Mouse (Mus musculus): Measurements from ENCODE around the gene Chst10. TPM values are rescaled to one million over a fixed set of nuclear protein-coding genes. Genes with fewer than 3 reads are reported as not detected.
A peak's percentile ranks its signal among the peaks of the same experiment; 100 is the strongest.

Chst10 gene
- total and polyA plus RNA-seq, 3 experiments, result 0.31 to 0.43 TPM; not detected in 1

DNA sequence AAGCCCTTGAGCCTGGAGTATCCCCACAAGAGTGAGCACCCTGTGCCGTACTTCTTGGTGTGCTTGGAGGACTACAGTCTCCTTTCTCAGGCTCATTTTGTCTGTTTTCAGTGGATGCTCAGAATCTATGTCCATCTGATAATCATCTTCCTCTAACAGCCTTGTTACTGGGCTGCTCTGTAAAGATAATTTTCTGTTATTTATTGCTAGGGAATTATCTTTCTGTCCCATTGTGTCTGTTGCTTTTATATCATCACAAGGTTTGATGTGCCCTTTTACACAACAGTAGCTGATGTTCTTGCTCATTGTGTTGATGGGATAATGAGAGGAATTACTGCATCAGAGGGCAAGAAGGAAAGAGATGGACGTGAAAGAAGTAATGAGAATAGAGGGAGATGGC lies 45.7 kb downstream of the Chst10 start:
- Histone ChIP-seq H3K27ac (ENCODE audit: control insufficient read depth, low read depth, low read length) (peak overlapping the region; percentile 82), H3K79me2 (ENCODE audit: control insufficient read depth, insufficient read depth, low read length, poor library complexity) (no peaks in the 10 kb centered on the region), H3K9me3 (replicated peaks; ENCODE audit: insufficient read depth, low read length) (no peaks in the 10 kb centered on the region), H3K4me3 (ENCODE audit: control insufficient read depth in 1 of 2, insufficient read depth in 1 of 2, low read depth in 2 of 2, low read length in 2 of 2) (0 out of 4 replicates have a peak overlapping the region, but pooled peaks of 1 of the 2 experiments have one; percentile 2), H3K4me1 (ENCODE audit: control insufficient read depth in 1 of 2, insufficient read depth in 2 of 2, low read length in 2 of 2) (peaks cover 26 to 39% of the 10 kb centered on the region in 2 experiments), H3K36me3 (ENCODE audit: control insufficient read depth in 1 of 2, insufficient read depth in 2 of 2, low read length in 2 of 2) (peaks cover 0 to 36% of the 10 kb centered on the region in 2 experiments; a peak in 2 of 4 replicates), H3K27me3 (ENCODE audit: control insufficient read depth in 1 of 2, insufficient read depth in 2 of 2, low read length in 2 of 2) (no peaks in the 10 kb centered on the region), H3K9ac (ENCODE audit: control insufficient read depth, low read depth, low read length, poor library complexity, severe bottlenecking) (no peak overlapping the region)
- peak; percentile 42 for DNase-seq (ENCODE audit: low read depth, low spot score)
- TF ChIP-seq MAZ (IDR thresholded peaks at IDR 0.05; ENCODE audit: low read depth, low read length) (no peak), CHD1 (IDR thresholded peaks at IDR 0.05; ENCODE audit: low read depth, low read length) (0 out of 2 replicates have a peak, but pooled peaks have one; percentile 40), KAT2A (conservative IDR thresholded peaks at IDR 0.05; ENCODE audit: low read depth, low read length) (no peak), ZNF384 (IDR thresholded peaks at IDR 0.05; ENCODE audit: low read depth, low read length) (no peak), SIN3A (IDR thresholded peaks at IDR 0.05; ENCODE audit: low read length) (peak; percentile 74), MAFK (IDR thresholded peaks at IDR 0.05; ENCODE audit: borderline replicate concordance, low read depth, low read length) (no peak), TAL1 (IDR thresholded peaks at IDR 0.05; ENCODE audit: low read length) (peak; percentile 39), POLR2A (IDR thresholded peaks at IDR 0.05; ENCODE audit: control insufficient read depth in 1 of 2, insufficient read depth in 1 of 2, low read depth in 1 of 2, low read length in 2 of 2, poor library complexity in 1 of 2) (no peak), E2F4 (IDR thresholded peaks at IDR 0.05; ENCODE audit: borderline replicate concordance, low read depth, low read length) (no peak), ZKSCAN1 (IDR thresholded peaks at IDR 0.05; ENCODE audit: low read depth, low read length) (no peak), MAX (IDR thresholded peaks at IDR 0.05; ENCODE audit: low read length) (no peak), RCOR1 (IDR thresholded peaks at IDR 0.05; ENCODE audit: low read depth, low read length) (peak; percentile 60), TBP (IDR thresholded peaks at IDR 0.05; ENCODE audit: low read depth, low read length) (no peak), CTCF (IDR thresholded peaks at IDR 0.05 in 2 of 3, conservative IDR thresholded peaks at IDR 0.05 in 1 of 3; ENCODE audit: control insufficient read depth in 1 of 3, insufficient read depth in 1 of 3, low read depth in 2 of 3, low read length in 3 of 3, poor library complexity in 1 of 3, severe bottlenecking in 1 of 3) (no peak), MYB (IDR thresholded peaks at IDR 0.05; ENCODE audit: low read depth, low read length) (peak; percentile 75), TCF12 (IDR thresholded peaks at IDR 0.05; ENCODE audit: low read depth, low read length) (peak; percentile 94), JUND (IDR thresholded peaks at IDR 0.05; ENCODE audit: low read depth, low read length) (no peak), MEF2A (IDR thresholded peaks at IDR 0.05; ENCODE audit: extremely low read depth, insufficient replicate concordance, low read depth, low read length, poor library complexity, severe bottlenecking) (no peak), SMC3 (IDR thresholded peaks at IDR 0.05; ENCODE audit: low read depth, low read length) (no peak), ZMIZ1 (IDR thresholded peaks at IDR 0.05; ENCODE audit: low read depth, low read length) (no peak), USF2 (IDR thresholded peaks at IDR 0.05; ENCODE audit: borderline replicate concordance in 1 of 2, insufficient read depth in 1 of 2, low read depth in 1 of 2, low read length in 2 of 2) (no peak), MXI1 (IDR thresholded peaks at IDR 0.05; ENCODE audit: low read depth, low read length) (no peak), EP300 (IDR thresholded peaks at IDR 0.05; ENCODE audit: low read depth in 1 of 2, low read length in 2 of 2) (peak; percentile 88 to 97), POLR2AphosphoS5 (IDR thresholded peaks at IDR 0.05; ENCODE audit: borderline replicate concordance, low read depth, low read length) (no peak), ELF1 (IDR thresholded peaks at IDR 0.05; ENCODE audit: low read depth, low read length) (no peak), POLR2AphosphoS2 (IDR thresholded peaks at IDR 0.05; ENCODE audit: low read length) (0 out of 2 replicates have a peak, but pooled peaks have one; percentile 32), GABPA (IDR thresholded peaks at IDR 0.05; ENCODE audit: low read depth, low read length) (no peak), NRF1 (IDR thresholded peaks at IDR 0.05; ENCODE audit: insufficient read depth, low read depth, low read length, poor library complexity, severe bottlenecking) (no peak), GATA1 (IDR thresholded peaks at IDR 0.05; ENCODE audit: low read depth, low read length) (peak; percentile 89), USF1 (IDR thresholded peaks at IDR 0.05; ENCODE audit: low read depth, low read length) (no peak), CHD2 (IDR thresholded peaks at IDR 0.05; ENCODE audit: low read length) (no peak; the same call in 1 of the 2 replicates), UBTF (IDR thresholded peaks at IDR 0.05; ENCODE audit: borderline replicate concordance, insufficient read depth, low read depth, low read length) (no peak), BHLHE40 (IDR thresholded peaks at IDR 0.05; ENCODE audit: borderline replicate concordance, low read depth, low read length) (0 out of 2 replicates have a peak, but pooled peaks have one; percentile 13), MYC (IDR thresholded peaks at IDR 0.05; ENCODE audit: low read depth, low read length) (no peak), HCFC1 (IDR thresholded peaks at IDR 0.05; ENCODE audit: low read depth, low read length) (no peak), ETS1 (IDR thresholded peaks at IDR 0.05; ENCODE audit: low read depth, low read length) (peak; percentile 82), NELFE (IDR thresholded peaks at IDR 0.05; ENCODE audit: low read depth, low read length) (no peak; the same call in 1 of the 2 replicates), RAD21 (IDR thresholded peaks at IDR 0.05; ENCODE audit: low read depth, low read length) (no peak)
